Mouse (Mus musculus) myocyte (in vitro differentiated cells): ENCODE results near the gene Sys1. TPM values are rescaled to one million over a fixed set of nuclear protein-coding genes. Genes with fewer than 3 reads are reported as not detected.

Source experiments
- H3K27me3 ChIP-seq: one replicate; pipeline ENCODE4 v1.6.1; 2011; ENCODE audit not compliant: control insufficient read depth, insufficient read depth, insufficient read length
- H3K36me3 ChIP-seq: one replicate; pipeline ENCODE4 v1.6.1; 2011; ENCODE audit not compliant: control insufficient read depth, insufficient read depth
- H3K4me2 ChIP-seq: one replicate; pipeline ENCODE4 v1.6.1; 2011; ENCODE audit warnings: low read depth, control low read depth
- H3K4me3 ChIP-seq: one replicate; pipeline ENCODE4 v1.5.1; 2011; ENCODE audit warnings: mild to moderate bottlenecking, control low read depth, moderate library complexity
- H3K79me2 ChIP-seq: one replicate; pipeline ENCODE4 v1.6.1; 2011; ENCODE audit not compliant: control insufficient read depth, insufficient read depth
- H3ac ChIP-seq: one replicate; pipeline ENCODE4 v1.6.1; 2011; ENCODE audit not compliant: control insufficient read depth, insufficient read length
- CEBPB ChIP-seq: IDR thresholded peaks from 2 replicates; pipeline ENCODE4 v1.6.1; 2011; ENCODE audit warnings: mild to moderate bottlenecking, moderate library complexity; ENCODE audit not compliant: poor library complexity, insufficient read depth, severe bottlenecking
- E2F4 ChIP-seq: IDR thresholded peaks from one replicate; pipeline ENCODE4 v1.6.1; 2011; ENCODE audit warnings: mild to moderate bottlenecking, control low read depth, moderate library complexity; ENCODE audit not compliant: insufficient read depth
- MAX ChIP-seq: IDR thresholded peaks from one replicate; pipeline ENCODE4 v1.6.1; 2011; ENCODE audit warnings: low read depth, mild to moderate bottlenecking, control low read depth
- MYOD1 ChIP-seq, 3 experiments: IDR thresholded peaks; one replicate each; pipeline ENCODE4 v1.6.1; 2011; ENCODE audit warnings: control low read depth in 2 of 3, low read depth in 2 of 3, mild to moderate bottlenecking in 2 of 3, moderate library complexity in 1 of 3; ENCODE audit not compliant: insufficient read length in 2 of 3, control insufficient read depth in 1 of 3
- MYOG ChIP-seq, 3 experiments: IDR thresholded peaks; one replicate each; pipeline ENCODE4 v1.6.1; 2011; ENCODE audit warnings: control low read depth in 2 of 3, low read depth in 2 of 3, mild to moderate bottlenecking in 2 of 3; ENCODE audit not compliant: insufficient read length in 2 of 3, control insufficient read depth in 1 of 3, insufficient read depth in 1 of 3
- POLR2A ChIP-seq: IDR thresholded peaks from one replicate; pipeline ENCODE4 v1.6.1; 2011; ENCODE audit warnings: low read depth, mild to moderate bottlenecking, control low read depth, moderate library complexity; ENCODE audit not compliant: insufficient read length
- POLR2AphosphoS2 ChIP-seq: IDR thresholded peaks from one replicate; pipeline ENCODE4 v1.6.1; 2011; ENCODE audit warnings: low read depth, control low read depth; ENCODE audit not compliant: insufficient read length
- REST ChIP-seq: IDR thresholded peaks from one replicate; pipeline ENCODE4 v1.6.1; 2011; ENCODE audit warnings: mild to moderate bottlenecking, control low read depth, moderate library complexity; ENCODE audit not compliant: insufficient read depth, insufficient read length
- SRF ChIP-seq: IDR thresholded peaks from one replicate; pipeline ENCODE4 v1.6.1; 2011; ENCODE audit warnings: low read depth; ENCODE audit not compliant: control insufficient read depth, insufficient read length
- TCF12 ChIP-seq: IDR thresholded peaks from one replicate; pipeline ENCODE4 v1.6.1; 2011; ENCODE audit warnings: mild to moderate bottlenecking, control low read depth; ENCODE audit not compliant: poor library complexity, insufficient read depth, severe bottlenecking
- TCF3 ChIP-seq: IDR thresholded peaks from one replicate; pipeline ENCODE4 v1.6.1; 2011; ENCODE audit warnings: low read depth, control low read depth; ENCODE audit not compliant: insufficient read length
- USF1 ChIP-seq: IDR thresholded peaks from one replicate; pipeline ENCODE4 v1.6.1; 2011; ENCODE audit warnings: low read depth, mild to moderate bottlenecking, control low read depth, moderate library complexity
- polyA plus RNA-seq: library from polyadenylated mRNA; unstranded; fragments of >200 nt; fragmentation: generic; extraction: Trizol; gene quantifications from one replicate; pipeline ENCODE4 v1.2.1, GENCODE M21; 2012; ENCODE audit warnings: missing spikeins

The Sys1 gene
- polyA plus RNA-seq, 1 experiment, result 47.6 TPM

- no peak overlapping the region for H3K4me3 ChIP-seq
- TF ChIP-seq MYOG (IDR thresholded peaks at IDR 0.05; ENCODE audit: control insufficient read depth in 1 of 3, insufficient read depth in 1 of 3, insufficient read length in 2 of 3, low read depth in 2 of 3) (no peak), SRF (no peak), CEBPB (no peak), TCF3 (no peak), TCF12 (no peak), E2F4 (no peak), REST (no peak), POLR2AphosphoS2 (no peak), MYOD1 (IDR thresholded peaks at IDR 0.05; ENCODE audit: control insufficient read depth in 1 of 3, insufficient read length in 2 of 3, low read depth in 2 of 3) (no peak), POLR2A (no peak), MAX (no peak), USF1 (no peak)
- no peak overlapping the region for H3ac ChIP-seq
- H3K36me3 ChIP-seq, result peaks cover 2% of the 10 kb centered on the region
- H3K79me2 ChIP-seq, result peaks cover 11% of the 10 kb centered on the region
- H3K4me2 ChIP-seq, result no peak overlapping the region
- no peaks in the 10 kb centered on the region for H3K27me3 ChIP-seq
These were observed 1.8 kb downstream of the Sys1 start for GRCm38 (mm10) chr2:164458535-164458934.

- Histone ChIP-seq H3K36me3 (peaks cover 18% of the 10 kb centered on the region), H3K79me2 (peaks cover 11% of the 10 kb centered on the region), H3K27me3 (no peaks in the 10 kb centered on the region), H3K4me2 (peak within 1 kb of the TSS; percentile 97), H3K4me3 (peak within 1 kb of the TSS; percentile 50), H3ac (peak within 1 kb of the TSS; percentile 73)
- TF ChIP-seq TCF12 (no peak), POLR2A (peak; percentile 82), POLR2AphosphoS2 (peak; percentile 61), SRF (peak; percentile 60), MYOG (IDR thresholded peaks at IDR 0.05; ENCODE audit: control insufficient read depth in 1 of 3, insufficient read depth in 1 of 3, insufficient read length in 2 of 3, low read depth in 2 of 3) (peak in 1 of 3 experiments; percentile 10)
These were observed 4.2 kb downstream of the Sys1 start, which contains the start of gene Gm20458 for GRCm38 (mm10) chr2:164460745-164461551. TSS of gene Gm20458 (plus strand) at chr2:164460967.

- TF ChIP-seq REST, result no peak
- no peak for TF ChIP-seq TCF3
- TF ChIP-seq CEBPB, result no peak
- TF ChIP-seq USF1, result no peak
- no peak for TF ChIP-seq E2F4
- no peak for TF ChIP-seq SRF
- TF ChIP-seq MYOD1 (IDR thresholded peaks at IDR 0.05; ENCODE audit: control insufficient read depth in 1 of 3, insufficient read length in 2 of 3, low read depth in 2 of 3), result no peak
- TF ChIP-seq MAX, result no peak
- no peak for TF ChIP-seq TCF12
- no peak for TF ChIP-seq POLR2AphosphoS2
- Histone ChIP-seq H3K4me3 (no peak overlapping the region), H3K4me2 (no peak overlapping the region), H3ac (no peak overlapping the region), H3K79me2 (peaks cover 11% of the 10 kb centered on the region), H3K36me3 (peaks cover 18% of the 10 kb centered on the region), H3K27me3 (no peaks in the 10 kb centered on the region)
These were observed 8.4 kb downstream of the Sys1 start for GRCm38 (mm10) chr2:164465161-164465560.

- TF ChIP-seq E2F4 (no peak), MYOG (IDR thresholded peaks at IDR 0.05; ENCODE audit: control insufficient read depth in 1 of 3, insufficient read depth in 1 of 3, insufficient read length in 2 of 3, low read depth in 2 of 3) (no peak), CEBPB (no peak), TCF3 (no peak), POLR2A (no peak), TCF12 (no peak), POLR2AphosphoS2 (no peak), MYOD1 (IDR thresholded peaks at IDR 0.05; ENCODE audit: control insufficient read depth in 1 of 3, insufficient read length in 2 of 3, low read depth in 2 of 3) (no peak), SRF (no peak), MAX (no peak), REST (no peak), USF1 (no peak)
- Histone ChIP-seq H3ac (no peak overlapping the region), H3K36me3 (peaks cover 18% of the 10 kb centered on the region), H3K4me3 (no peak overlapping the region), H3K79me2 (peaks cover 5% of the 10 kb centered on the region), H3K27me3 (no peaks in the 10 kb centered on the region), H3K4me2 (no peak overlapping the region)
These were observed 10.0 kb downstream of the Sys1 start for GRCm38 (mm10) chr2:164466787-164467186.

GRCm38 (mm10) chr2:164470254-164470653, 13.5 kb downstream of the Sys1 start:
- TF ChIP-seq USF1, result no peak
- TF ChIP-seq SRF, result no peak
- peaks cover 2% of the 10 kb centered on the region for H3K36me3 ChIP-seq
- H3K79me2 ChIP-seq, result no peaks in the 10 kb centered on the region
- no peaks in the 10 kb centered on the region for H3K27me3 ChIP-seq
- no peak overlapping the region for H3ac ChIP-seq
- no peak overlapping the region for H3K4me2 ChIP-seq
- H3K4me3 ChIP-seq, result no peak overlapping the region
